Mouse (Mus musculus): ENCODE measurements around the gene Zfp804a.

- no peak for TF ChIP-seq CTCF (IDR thresholded peaks at IDR 0.05; ENCODE audit: insufficient read depth, low read depth, low read length)
- no peak for TF ChIP-seq POLR2A (IDR thresholded peaks at IDR 0.05; ENCODE audit: insufficient read depth, low read depth, low read length)
Measured at GRCm38 (mm10) chr2:82282591-82283269, 229.7 kb downstream of the Zfp804a start.

Measured in olfactory bulb, adult 2 months (tissue).